Mouse (Mus musculus) MEL (cell line): ENCODE results near the gene Fam57b.

Source experiments
- CTCF ChIP-seq, 3 experiments: IDR thresholded peaks in 2 of 3; conservative IDR thresholded peaks in 1 of 3; 2 replicates each; pipeline ENCODE4 v1.5.1; 2011 to 2012; ENCODE audit warnings: low read length in 3 of 3, low read depth in 2 of 3, mild to moderate bottlenecking in 2 of 3, improper control_type of control experiment in 1 of 3, inconsistent platforms in 1 of 3, mixed read lengths in 1 of 3, moderate library complexity in 1 of 3; ENCODE audit not compliant: control insufficient read depth in 1 of 3, insufficient read depth in 1 of 3, poor library complexity in 1 of 3, severe bottlenecking in 1 of 3
- MAX ChIP-seq: IDR thresholded peaks from 2 replicates; pipeline ENCODE4 v1.6.1; 2011; ENCODE audit warnings: low read length, improper control_type of control experiment
- MAZ ChIP-seq: IDR thresholded peaks from 2 replicates; pipeline ENCODE4 v1.6.1; 2012; ENCODE audit warnings: low read depth, mild to moderate bottlenecking, inconsistent platforms, low read length, improper control_type of control experiment
- MEF2A ChIP-seq: IDR thresholded peaks from 2 replicates; pipeline ENCODE4 v1.6.1; 2014; ENCODE audit warnings: low read depth, mild to moderate bottlenecking, inconsistent platforms, low read length, improper control_type of control experiment; ENCODE audit not compliant: poor library complexity, insufficient replicate concordance, severe bottlenecking; ENCODE audit errors: extremely low read depth
- MYC ChIP-seq: IDR thresholded peaks from 2 replicates; pipeline ENCODE4 v1.6.1; 2011; ENCODE audit warnings: low read depth, mild to moderate bottlenecking, low read length, improper control_type of control experiment, moderate library complexity
- POLR2A ChIP-seq, 2 experiments: IDR thresholded peaks; 2 replicates each; pipeline ENCODE4 v1.6.1; 2011 to 2012; ENCODE audit warnings: low read length in 2 of 2, mild to moderate bottlenecking in 2 of 2, control low read depth in 1 of 2, improper control_type of control experiment in 1 of 2, low read depth in 1 of 2, moderate library complexity in 1 of 2; ENCODE audit not compliant: control insufficient read depth in 1 of 2, insufficient read depth in 1 of 2, poor library complexity in 1 of 2
- TAL1 ChIP-seq: IDR thresholded peaks from 2 replicates; pipeline ENCODE4 v1.6.1; 2012; ENCODE audit warnings: mild to moderate bottlenecking, inconsistent platforms, low read length, moderate library complexity, mixed read lengths
- ZKSCAN1 ChIP-seq: IDR thresholded peaks from 2 replicates; pipeline ENCODE4 v1.6.1; 2012; ENCODE audit warnings: low read depth, mild to moderate bottlenecking, inconsistent platforms, low read length, improper control_type of control experiment, moderate library complexity

- no peak for TF ChIP-seq MAZ
- TF ChIP-seq POLR2A (IDR thresholded peaks at IDR 0.05; ENCODE audit: control insufficient read depth in 1 of 2, insufficient read depth in 1 of 2, low read depth in 1 of 2, low read length in 2 of 2, poor library complexity in 1 of 2) = no peak
- no peak for TF ChIP-seq CTCF (IDR thresholded peaks at IDR 0.05 in 2 of 3, conservative IDR thresholded peaks at IDR 0.05 in 1 of 3; ENCODE audit: control insufficient read depth in 1 of 3, insufficient read depth in 1 of 3, low read depth in 2 of 3, low read length in 3 of 3, poor library complexity in 1 of 3, severe bottlenecking in 1 of 3)
- no peak for TF ChIP-seq MYC
- no peak for TF ChIP-seq TAL1
- TF ChIP-seq MAX = no peak
- no peak for TF ChIP-seq MEF2A
- no peak for TF ChIP-seq ZKSCAN1
Measured at GRCm38 (mm10) chr7:126867534-126867933, 70.1 kb downstream of the Fam57b start.
